Mouse (Mus musculus): ENCODE results near the gene Sigirr.

DNA sequence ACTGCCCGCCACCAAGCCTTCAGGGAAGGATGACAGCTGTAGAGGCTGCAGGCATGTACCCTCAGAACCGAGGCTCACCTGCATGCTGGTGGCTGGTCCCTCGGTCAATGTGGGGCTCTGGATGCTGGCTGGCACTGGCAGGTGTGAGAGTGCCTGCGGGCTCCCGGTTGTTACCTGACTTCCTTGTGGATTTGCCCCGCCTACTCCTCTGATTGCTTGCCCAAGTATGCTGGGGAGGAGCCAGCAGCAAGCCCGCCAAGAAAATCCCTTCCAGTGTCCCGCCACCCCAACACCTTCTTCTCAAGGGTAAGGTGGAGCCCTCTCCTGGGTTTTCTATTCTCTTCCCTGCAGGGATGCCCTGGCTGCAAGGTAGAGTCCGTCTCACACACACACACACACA, 17.3 kb upstream of the Sigirr start, which contains the start of gene Ano9:
- no peak for TF ChIP-seq CTCF (IDR thresholded peaks at IDR 0.05; ENCODE audit: borderline replicate concordance, insufficient read depth, low read length)
- no peak for TF ChIP-seq POLR2A (IDR thresholded peaks at IDR 0.05; ENCODE audit: low read depth, low read length)

All from embryonic fibroblast, embryonic 13.5 days (primary cell).